Mouse (Mus musculus): Measurements from ENCODE around the gene Dmpk. TPM values are rescaled to one million over a fixed set of nuclear protein-coding genes. Genes with fewer than 3 reads are reported as not detected.

Gene Dmpk
- 287 and 339 TPM in 2 replicates for polyA plus RNA-seq (2012; rRNA removed; ENCODE audit: low replicate concordance)

GRCm38 (mm10) chr7:19083701-19084100, at the start of gene Dmpk:
Gene Dmpk (plus strand): TSS chr7:19083849.

GRCm38 (mm10) chr7:19054047-19054776, 29.4 kb upstream of the Dmpk start, which contains the start of gene Rsph6a:
Gene Rsph6a (plus strand): TSS chr7:19054690.

GRCm38 (mm10) chr7:19075723-19076585, 7.7 kb upstream of the Dmpk start, which contains the start of gene Dmwd:
Gene Dmwd (plus strand): TSS chr7:19076227.

GRCm38 (mm10) chr7:19094471-19094825, 10.8 kb downstream of the Dmpk start, which contains the start of gene Six5:
Gene Six5 (plus strand): TSS chr7:19094594.

GRCm38 (mm10) chr7:19118028-19118771, 34.6 kb downstream of the Dmpk start, which contains the start of gene Gm4969:
Gene Gm4969 (minus strand): TSS chr7:19118368.

GRCm38 (mm10) chr7:19119631-19120429, 36.2 kb downstream of the Dmpk start, which contains the start of gene Fbxo46:
Gene Fbxo46 (plus strand): TSS chr7:19119859.

Other genes with a start within 250 kb of the Dmpk start
- 8.4 and 13.8 TPM in 2 replicates for gene Mill2, start 243.9 kb upstream of the Dmpk start, polyA plus RNA-seq (2012; rRNA removed; ENCODE audit: low replicate concordance)
- 35.8 and 92.8 TPM in 2 replicates for gene Pglyrp1, start 212.5 kb upstream of the Dmpk start, polyA plus RNA-seq (2012; rRNA removed; ENCODE audit: low replicate concordance)
- 16.6 and 33.5 TPM in 2 replicates for gene Ccdc61, start 173.4 kb upstream of the Dmpk start, polyA plus RNA-seq (2012; rRNA removed; ENCODE audit: low replicate concordance)
- 1.0 and 1.6 TPM in 2 replicates for gene Nova2, start 158.0 kb upstream of the Dmpk start, polyA plus RNA-seq (2012; rRNA removed; ENCODE audit: low replicate concordance)
- gene Nanos2, start 96.4 kb upstream of the Dmpk start, polyA plus RNA-seq (2012; rRNA removed; ENCODE audit: low replicate concordance), result 0.11 TPM in 1 of 2 replicates, not detected in the other
- 8.8 and 14.6 TPM in 2 replicates for gene Mypop, start 92.6 kb upstream of the Dmpk start, polyA plus RNA-seq (2012; rRNA removed; ENCODE audit: low replicate concordance)
- 23.1 and 50.9 TPM in 2 replicates for gene Irf2bp1, start 79.8 kb upstream of the Dmpk start, polyA plus RNA-seq (2012; rRNA removed; ENCODE audit: low replicate concordance)
- gene Foxa3, start 60.3 kb upstream of the Dmpk start, polyA plus RNA-seq (2012; rRNA removed; ENCODE audit: low replicate concordance), result 0.13 and 0.27 TPM in 2 replicates
- 71.7 and 98.5 TPM in 2 replicates for gene Sympk, start 59.5 kb upstream of the Dmpk start, polyA plus RNA-seq (2012; rRNA removed; ENCODE audit: low replicate concordance)
- not detected in 2 replicates for gene Rsph6a, start 29.2 kb upstream of the Dmpk start, polyA plus RNA-seq (2012; rRNA removed; ENCODE audit: low replicate concordance)
- 64.7 and 84.3 TPM in 2 replicates for gene Dmwd, start 7.6 kb upstream of the Dmpk start, polyA plus RNA-seq (2012; rRNA removed; ENCODE audit: low replicate concordance)
- gene Six5, start 10.7 kb downstream of the Dmpk start, polyA plus RNA-seq (2012; rRNA removed; ENCODE audit: low replicate concordance), result 42.9 and 52.4 TPM in 2 replicates
- gene Gm4969, start 34.5 kb downstream of the Dmpk start, polyA plus RNA-seq (2012; rRNA removed; ENCODE audit: low replicate concordance), result not detected in 2 replicates
- gene Fbxo46, start 36.0 kb downstream of the Dmpk start, polyA plus RNA-seq (2012; rRNA removed; ENCODE audit: low replicate concordance), result 9.6 and 18.2 TPM in 2 replicates
- gene Qpctl, start 65.4 kb downstream of the Dmpk start, polyA plus RNA-seq (2012; rRNA removed; ENCODE audit: low replicate concordance), result 17.8 and 20.1 TPM in 2 replicates
- gene Snrpd2, start 65.9 kb downstream of the Dmpk start, polyA plus RNA-seq (2012; rRNA removed; ENCODE audit: low replicate concordance), result 11.0 and 13.8 TPM in 2 replicates
- gene Gipr, start 82.3 kb downstream of the Dmpk start, polyA plus RNA-seq (2012; rRNA removed; ENCODE audit: low replicate concordance), result 3.8 and 4.0 TPM in 2 replicates
- gene Eml2, start 92.6 kb downstream of the Dmpk start, polyA plus RNA-seq (2012; rRNA removed; ENCODE audit: low replicate concordance), result 40.4 and 52.1 TPM in 2 replicates
- 23.4 and 23.5 TPM in 2 replicates for gene Gpr4, start 128.7 kb downstream of the Dmpk start, polyA plus RNA-seq (2012; rRNA removed; ENCODE audit: low replicate concordance)
- 33.0 and 51.8 TPM in 2 replicates for gene Opa3, start 144.5 kb downstream of the Dmpk start, polyA plus RNA-seq (2012; rRNA removed; ENCODE audit: low replicate concordance)
- gene Vasp, start 188.0 kb downstream of the Dmpk start, polyA plus RNA-seq (2012; rRNA removed; ENCODE audit: low replicate concordance), result 142 and 310 TPM in 2 replicates
- gene Ppm1n, start 196.2 kb downstream of the Dmpk start, polyA plus RNA-seq (2012; rRNA removed; ENCODE audit: low replicate concordance), result 0.14 and 0.86 TPM in 2 replicates
- 32.4 and 736 TPM in 2 replicates for gene Rtn2, start 198.8 kb downstream of the Dmpk start, polyA plus RNA-seq (2012; rRNA removed; ENCODE audit: low replicate concordance)
- 1.2 and 2.0 TPM in 2 replicates for gene Fosb, start 226.2 kb downstream of the Dmpk start, polyA plus RNA-seq (2012; rRNA removed; ENCODE audit: low replicate concordance)